Mouse (Mus musculus): Measurements from ENCODE around the gene Amdhd2. TPM values are rescaled to one million over a fixed set of nuclear protein-coding genes. Genes with fewer than 3 reads are reported as not detected.

The Amdhd2 gene
- polyA plus RNA-seq, 1 experiment from 2014 or later, result 33.3 TPM

DNA sequence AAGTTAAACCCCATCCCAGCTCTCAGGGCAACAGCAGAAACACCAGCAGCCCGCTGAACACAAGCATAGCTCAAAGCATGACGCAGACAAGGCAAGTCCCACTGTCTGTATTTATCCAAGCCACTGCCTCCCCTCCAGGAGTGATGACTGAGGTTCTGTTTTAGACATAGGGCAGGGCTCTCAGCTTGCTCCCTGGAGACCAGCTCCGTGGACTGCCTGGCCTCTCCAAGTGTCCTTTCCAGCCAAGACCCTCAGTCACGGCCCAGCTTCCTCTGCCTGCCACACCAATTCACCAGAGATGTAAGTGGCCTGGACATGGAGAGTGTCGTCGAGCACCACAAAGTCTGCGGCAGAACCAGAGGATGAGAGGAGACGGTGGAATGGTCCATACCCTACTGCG lies 7.8 kb downstream of the Amdhd2 start:
- Histone ChIP-seq H3K4me1 (ENCODE audit: insufficient read depth) (no peaks in the 10 kb centered on the region), H3K9ac (no peak overlapping the region), H3K36me3 (ENCODE audit: insufficient read depth) (peaks cover 9% of the 10 kb centered on the region; the same call in 1 of the 2 replicates), H3K9me3 (ENCODE audit: low read depth, low read length) (no peaks in the 10 kb centered on the region), H3K4me3 (ENCODE audit: low read depth, low read length) (no peak overlapping the region), H3K27ac (ENCODE audit: low read depth) (no peak overlapping the region), H3K27me3 (ENCODE audit: insufficient read depth, low read length) (no peaks in the 10 kb centered on the region), H3K4me2 (no peak overlapping the region)
- no peak for ATAC-seq (ENCODE audit: insufficient read depth)
- no peak for TF ChIP-seq CTCF (IDR thresholded peaks at IDR 0.05; ENCODE audit: low read depth)
- no peak for DNase-seq
- WGBS, result 92% methylated on average over 9 of the region's 9 CpGs

DNA sequence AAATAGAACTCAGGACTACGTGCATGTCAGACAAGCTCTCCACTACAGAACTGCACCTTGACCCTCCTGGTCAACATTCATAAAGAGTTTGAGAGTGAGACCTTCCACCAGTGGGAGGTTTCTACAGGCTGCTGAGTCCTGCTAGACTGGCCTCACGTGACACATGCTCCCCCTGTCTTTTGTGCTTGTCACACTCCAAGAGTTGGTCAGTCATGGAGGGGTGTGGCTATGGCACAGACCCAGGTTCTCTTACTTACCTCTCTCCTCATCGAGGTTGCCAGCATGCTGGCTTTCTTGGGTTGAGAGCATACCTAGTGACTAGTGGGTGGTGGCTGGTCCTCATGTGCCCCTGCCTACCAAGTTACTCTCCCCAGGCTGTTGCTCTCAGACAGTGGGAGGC lies 9.1 kb downstream of the Amdhd2 start:
- DNase-seq (no peak), ATAC-seq (ENCODE audit: insufficient read depth) (no peak)
- 64% methylated on average over 3 of the region's 3 CpGs for WGBS

DNA sequence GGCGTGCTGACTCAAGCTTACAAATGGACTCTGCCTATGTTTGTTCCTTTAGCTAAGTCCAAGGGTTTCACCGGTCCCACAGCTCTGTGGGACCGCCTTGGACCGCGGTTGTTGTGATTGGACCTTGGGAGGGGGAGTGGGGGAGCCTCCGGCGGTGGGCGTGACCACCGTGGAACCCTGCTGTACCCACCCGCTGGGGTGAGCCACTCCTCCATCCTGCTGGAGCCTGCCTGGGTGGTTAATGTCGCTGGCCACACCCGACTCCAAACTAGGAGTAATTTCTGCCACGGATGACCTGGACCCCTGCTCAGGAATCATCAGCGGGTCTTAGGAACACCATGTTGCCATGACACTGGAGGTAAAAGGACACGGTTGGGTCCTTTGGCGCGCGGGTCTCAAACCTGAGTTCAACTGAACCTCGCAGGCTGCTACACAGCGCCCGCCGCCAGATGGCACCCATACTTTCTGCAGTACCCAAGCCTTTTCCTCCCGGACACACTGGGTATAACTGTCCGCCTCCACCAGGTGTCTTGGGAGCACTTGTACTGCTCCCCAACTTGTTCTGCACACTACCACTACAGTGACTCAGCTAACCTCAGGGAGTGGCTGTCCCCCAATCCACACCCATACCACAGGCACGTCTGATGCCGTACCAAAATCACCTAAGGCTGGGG lies 11.5 kb downstream of the Amdhd2 start:
- peak; percentile 91 for TF ChIP-seq CTCF (IDR thresholded peaks at IDR 0.05; ENCODE audit: low read depth)

More for the DNA sequence above, 9.1 kb downstream of the Amdhd2 start:
- Histone ChIP-seq H3K27ac (ENCODE audit: low read depth) (no peak overlapping the region), H3K9me3 (ENCODE audit: low read depth, low read length) (no peaks in the 10 kb centered on the region), H3K4me1 (ENCODE audit: insufficient read depth) (no peaks in the 10 kb centered on the region), H3K27me3 (ENCODE audit: insufficient read depth, low read length) (no peaks in the 10 kb centered on the region; the same call in 1 of the 2 replicates), H3K4me3 (ENCODE audit: low read depth, low read length) (no peak overlapping the region), H3K4me2 (no peak overlapping the region), H3K9ac (no peak overlapping the region), H3K36me3 (ENCODE audit: insufficient read depth) (peaks cover 9% of the 10 kb centered on the region; the same call in 1 of the 2 replicates)
- no peak for TF ChIP-seq CTCF (IDR thresholded peaks at IDR 0.05; ENCODE audit: low read depth)

DNA sequence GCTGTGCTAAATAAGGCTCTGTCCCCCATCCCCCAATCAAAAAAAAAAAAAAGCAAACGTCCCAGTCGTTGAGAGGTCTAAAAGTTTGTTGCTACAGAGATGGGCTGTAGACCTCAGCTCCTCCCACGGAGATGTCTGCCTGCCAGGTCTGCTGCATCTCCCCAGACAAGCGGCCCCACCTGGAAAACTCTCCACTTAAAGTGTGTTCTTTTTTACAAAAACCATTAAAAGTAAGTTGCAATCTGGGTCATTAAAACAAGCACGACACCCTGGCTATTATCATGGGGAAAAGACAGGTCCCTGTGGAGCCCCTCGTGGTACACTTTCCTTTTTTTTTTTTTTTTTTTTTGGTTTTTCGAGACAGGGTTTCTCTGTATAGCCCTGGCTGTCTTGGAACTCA lies 12.2 kb downstream of the Amdhd2 start:
- ATAC-seq (ENCODE audit: insufficient read depth) (peak; percentile 5), DNase-seq (peak; percentile 21)
- TF ChIP-seq CTCF (IDR thresholded peaks at IDR 0.05; ENCODE audit: low read depth), result no peak
- no peaks in the 10 kb centered on the region; the same call in 1 of the 2 replicates for H3K27me3 ChIP-seq (ENCODE audit: insufficient read depth, low read length)
- H3K36me3 ChIP-seq (ENCODE audit: insufficient read depth), result peaks cover 1% of the 10 kb centered on the region; the same call in 1 of the 2 replicates
- no peaks in the 10 kb centered on the region for H3K9me3 ChIP-seq (ENCODE audit: low read depth, low read length)
- H3K4me2 ChIP-seq, result peak overlapping the region; percentile 83
- H3K9ac ChIP-seq, result peak overlapping the region; percentile 46; the same call in 1 of the 2 replicates
- 18% methylated on average over 7 of the region's 7 CpGs for WGBS
- H3K4me3 ChIP-seq (ENCODE audit: low read depth, low read length), result peak overlapping the region; percentile 43
- H3K4me1 ChIP-seq (ENCODE audit: insufficient read depth), result no peaks in the 10 kb centered on the region
- no peak overlapping the region for H3K27ac ChIP-seq (ENCODE audit: low read depth)

More for the DNA sequence above, 11.5 kb downstream of the Amdhd2 start:
- no peak overlapping the region for H3K27ac ChIP-seq (ENCODE audit: low read depth)
- no peaks in the 10 kb centered on the region; the same call in 1 of the 2 replicates for H3K27me3 ChIP-seq (ENCODE audit: insufficient read depth, low read length)
- WGBS, result under 1% methylated on average over 26 of the region's 26 CpGs
- ATAC-seq (ENCODE audit: insufficient read depth) (peak; percentile 94), DNase-seq (peak; percentile 91)
- H3K9ac ChIP-seq, result peak overlapping the region; percentile 46
- H3K9me3 ChIP-seq (ENCODE audit: low read depth, low read length), result no peaks in the 10 kb centered on the region
- peak overlapping the region; percentile 83 for H3K4me2 ChIP-seq
- H3K4me3 ChIP-seq (ENCODE audit: low read depth, low read length), result peak overlapping the region; percentile 43
- peaks cover 3% of the 10 kb centered on the region; the same call in 1 of the 2 replicates for H3K36me3 ChIP-seq (ENCODE audit: insufficient read depth)
- no peaks in the 10 kb centered on the region for H3K4me1 ChIP-seq (ENCODE audit: insufficient read depth)

DNA sequence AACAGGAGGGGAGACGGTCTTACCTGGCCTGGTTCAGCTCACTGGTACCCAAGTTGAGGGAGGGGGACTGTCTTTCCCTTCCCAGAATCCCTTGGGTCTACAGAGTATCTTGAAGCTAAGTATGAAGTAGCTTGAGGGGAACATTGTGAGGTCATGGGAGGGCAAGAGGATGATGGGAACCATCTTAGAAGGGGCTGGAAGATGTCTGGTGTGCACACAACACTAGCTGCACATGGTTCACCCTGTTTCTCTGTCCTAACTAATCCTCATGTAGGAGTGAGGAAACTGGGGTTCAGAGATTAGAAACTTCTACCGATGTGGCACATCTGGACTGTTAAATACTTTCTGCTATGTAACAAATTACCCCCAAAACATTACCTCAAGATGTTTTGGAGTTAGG lies 12.7 kb downstream of the Amdhd2 start, which contains the start of gene Pdpk1:
Gene Pdpk1 (minus strand): TSS at position 101 of the 400 bp plus-strand sequence.
- WGBS, result 86% methylated on average over 2 of the region's 2 CpGs
- H3K36me3 ChIP-seq (ENCODE audit: insufficient read depth), result no peaks in the 10 kb centered on the region

DNA sequence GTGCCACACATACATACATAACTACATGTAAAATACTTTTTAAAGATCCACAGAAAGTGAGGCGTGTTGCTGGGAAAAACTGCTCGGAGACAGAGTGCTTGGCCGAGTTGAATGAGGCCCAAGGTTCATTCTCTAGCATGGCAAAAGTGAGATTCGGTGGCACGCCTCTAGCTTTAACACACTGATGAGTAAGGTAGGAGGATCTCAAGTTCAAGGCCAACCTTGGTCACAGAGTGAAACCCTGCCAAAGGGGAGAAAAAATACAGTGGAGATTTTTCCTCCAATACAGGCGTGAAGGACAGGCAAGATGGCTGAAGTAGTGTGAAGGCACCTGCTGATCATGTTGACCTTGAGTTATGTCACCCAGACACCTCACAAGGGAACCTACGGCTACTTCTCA lies 14.1 kb downstream of the Amdhd2 start:
- Histone ChIP-seq H3K36me3 (ENCODE audit: insufficient read depth) (no peaks in the 10 kb centered on the region), H3K4me3 (ENCODE audit: low read depth, low read length) (no peak overlapping the region), H3K27ac (ENCODE audit: low read depth) (no peak overlapping the region), H3K9me3 (ENCODE audit: low read depth, low read length) (no peaks in the 10 kb centered on the region), H3K27me3 (ENCODE audit: insufficient read depth, low read length) (no peaks in the 10 kb centered on the region; the same call in 1 of the 2 replicates), H3K4me2 (no peak overlapping the region), H3K4me1 (ENCODE audit: insufficient read depth) (no peaks in the 10 kb centered on the region), H3K9ac (no peak overlapping the region)
- TF ChIP-seq CTCF (IDR thresholded peaks at IDR 0.05; ENCODE audit: low read depth), result no peak
- DNase-seq (no peak), ATAC-seq (ENCODE audit: insufficient read depth) (no peak)
- 86% methylated on average over 7 of the region's 7 CpGs for WGBS

More for the DNA sequence above, 12.7 kb downstream of the Amdhd2 start, which contains the start of gene Pdpk1:
- Histone ChIP-seq H3K4me2 (peak within 1 kb of the TSS; percentile 83), H3K9me3 (ENCODE audit: low read depth, low read length) (no peaks in the 10 kb centered on the region), H3K27me3 (ENCODE audit: insufficient read depth, low read length) (no peaks in the 10 kb centered on the region; the same call in 1 of the 2 replicates), H3K27ac (ENCODE audit: low read depth) (no peak within 1 kb of the TSS), H3K4me1 (ENCODE audit: insufficient read depth) (no peaks in the 10 kb centered on the region), H3K9ac (peak within 1 kb of the TSS; percentile 46), H3K4me3 (ENCODE audit: low read depth, low read length) (peak within 1 kb of the TSS; percentile 43)
- TF ChIP-seq CTCF (IDR thresholded peaks at IDR 0.05; ENCODE audit: low read depth), result no peak
- ATAC-seq (ENCODE audit: insufficient read depth) (no peak), DNase-seq (no peak)

DNA sequence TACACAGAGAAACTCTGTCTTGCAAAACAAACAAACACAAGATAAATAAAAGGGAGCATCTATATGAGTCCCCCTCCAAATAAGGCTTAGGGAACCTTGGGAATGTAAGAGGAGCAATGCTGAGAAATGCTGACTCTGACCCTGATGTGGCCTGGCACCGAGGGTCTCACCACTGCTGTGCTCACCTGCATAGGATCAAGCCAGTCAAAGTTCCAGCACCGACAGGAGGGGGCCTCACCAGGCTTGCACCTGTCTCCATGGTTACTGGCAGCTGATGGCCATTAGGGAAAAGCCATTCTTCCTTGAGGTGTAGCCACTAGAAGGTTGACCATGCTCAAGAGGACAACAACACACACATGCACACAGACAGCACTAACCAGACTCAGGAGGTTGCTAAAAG lies 20.7 kb downstream of the Amdhd2 start:
- no peaks in the 10 kb centered on the region for H3K9me3 ChIP-seq (ENCODE audit: low read depth, low read length)
- no peak for TF ChIP-seq CTCF (IDR thresholded peaks at IDR 0.05; ENCODE audit: low read depth)
- no peak overlapping the region for H3K4me3 ChIP-seq (ENCODE audit: low read depth, low read length)
- ATAC-seq (ENCODE audit: insufficient read depth) (no peak), DNase-seq (no peak)
- H3K4me1 ChIP-seq (ENCODE audit: insufficient read depth), result peaks cover 9% of the 10 kb centered on the region
- 34% methylated on average over 2 of the region's 2 CpGs for WGBS
- H3K27ac ChIP-seq (ENCODE audit: low read depth), result no peak overlapping the region
- no peaks in the 10 kb centered on the region for H3K36me3 ChIP-seq (ENCODE audit: insufficient read depth)
- H3K4me2 ChIP-seq, result no peak overlapping the region
- H3K27me3 ChIP-seq (ENCODE audit: insufficient read depth, low read length), result no peaks in the 10 kb centered on the region
- no peak overlapping the region for H3K9ac ChIP-seq

Measured in lung, embryonic 14.5 days (tissue).